Mouse (Mus musculus): ENCODE measurements at regions not wholly inside any gene's neighbourhood (a gene's known extent, or its start where the extent isn't known, plus 50 kb on each side); places are given as distances from the start of the nearest gene placed in this dataset.
"Not testable (repeated sequence)": the region's sequence is repeated elsewhere in the genome, so short reads cannot be mapped to it uniquely, and the experiment has no call there.

GRCm38 (mm10) chr1:189584831-189585230, 103.1 kb downstream of the Cenpf start:
- peak; percentile 66 for DNase-seq

GRCm38 (mm10) chr1:189581427-189581826, 106.5 kb downstream of the Cenpf start:
- DNase-seq, result no peak

- peak; percentile 62 for DNase-seq
Observed at GRCm38 (mm10) chr1:189579358-189579757, 108.5 kb downstream of the Cenpf start.

- no peak for DNase-seq
Observed at GRCm38 (mm10) chr1:189576311-189577002, 111.4 kb downstream of the Cenpf start.

GRCm38 (mm10) chr1:189575525-189576240, 112.2 kb downstream of the Cenpf start:
- DNase-seq, result no peak

GRCm38 (mm10) chr1:189566491-189566890, 121.4 kb downstream of the Cenpf start:
- no peak for DNase-seq

GRCm38 (mm10) chr1:189561831-189562230, 126.1 kb downstream of the Cenpf start:
- DNase-seq, result no peak

GRCm38 (mm10) chr1:189560576-189560975, 127.3 kb downstream of the Cenpf start:
- no peak for DNase-seq

GRCm38 (mm10) chr1:189550851-189551250, 137.0 kb downstream of the Cenpf start:
- no peak for DNase-seq

GRCm38 (mm10) chr1:189532834-189533233, 130.8 kb upstream of the Kcnk2 start:
- DNase-seq, result no peak

GRCm38 (mm10) chr1:189526329-189526728, 124.3 kb upstream of the Kcnk2 start:
- no peak for DNase-seq

- DNase-seq, result no peak
Observed at GRCm38 (mm10) chr1:189515476-189515875, 113.4 kb upstream of the Kcnk2 start.

GRCm38 (mm10) chr1:189513358-189513757, 111.3 kb upstream of the Kcnk2 start:
- no peak for DNase-seq

GRCm38 (mm10) chr1:189507301-189507700, 105.2 kb upstream of the Kcnk2 start:
- not testable (repeated sequence) for DNase-seq

GRCm38 (mm10) chr1:189499703-189500102, 97.6 kb upstream of the Kcnk2 start:
- DNase-seq, result no peak

GRCm38 (mm10) chr1:189499141-189499540, 97.1 kb upstream of the Kcnk2 start:
- no peak for DNase-seq

GRCm38 (mm10) chr1:189497031-189497430, 95.0 kb upstream of the Kcnk2 start:
- no peak for DNase-seq

GRCm38 (mm10) chr1:189495386-189496150, 93.5 kb upstream of the Kcnk2 start:
- DNase-seq, result peak; percentile 26

GRCm38 (mm10) chr1:189494896-189495295, 92.8 kb upstream of the Kcnk2 start:
- DNase-seq, result no peak

GRCm38 (mm10) chr1:189485336-189485735, 83.3 kb upstream of the Kcnk2 start:
- no peak for DNase-seq

GRCm38 (mm10) chr1:189483331-189483730, 81.3 kb upstream of the Kcnk2 start:
- no peak for DNase-seq

- DNase-seq, result peak; percentile 40
Observed at GRCm38 (mm10) chr1:189478051-189478450, 76.0 kb upstream of the Kcnk2 start.

GRCm38 (mm10) chr1:189476796-189477195, 74.7 kb upstream of the Kcnk2 start:
- no peak for DNase-seq
